Mouse (Mus musculus): ENCODE measurements around the gene Ugt2b35. TPM values are rescaled to one million over a fixed set of nuclear protein-coding genes. Genes with fewer than 3 reads are reported as not detected.
"Not testable (repeated sequence)": the region's sequence is repeated elsewhere in the genome, so short reads cannot be mapped to it uniquely, and the experiment has no call there.

Ugt2b35 gene
- not detected in 2 replicates for polyA plus RNA-seq (2014; fragmentation: Nextera tagmentation; extraction: Ambion mirVana)

DNA sequence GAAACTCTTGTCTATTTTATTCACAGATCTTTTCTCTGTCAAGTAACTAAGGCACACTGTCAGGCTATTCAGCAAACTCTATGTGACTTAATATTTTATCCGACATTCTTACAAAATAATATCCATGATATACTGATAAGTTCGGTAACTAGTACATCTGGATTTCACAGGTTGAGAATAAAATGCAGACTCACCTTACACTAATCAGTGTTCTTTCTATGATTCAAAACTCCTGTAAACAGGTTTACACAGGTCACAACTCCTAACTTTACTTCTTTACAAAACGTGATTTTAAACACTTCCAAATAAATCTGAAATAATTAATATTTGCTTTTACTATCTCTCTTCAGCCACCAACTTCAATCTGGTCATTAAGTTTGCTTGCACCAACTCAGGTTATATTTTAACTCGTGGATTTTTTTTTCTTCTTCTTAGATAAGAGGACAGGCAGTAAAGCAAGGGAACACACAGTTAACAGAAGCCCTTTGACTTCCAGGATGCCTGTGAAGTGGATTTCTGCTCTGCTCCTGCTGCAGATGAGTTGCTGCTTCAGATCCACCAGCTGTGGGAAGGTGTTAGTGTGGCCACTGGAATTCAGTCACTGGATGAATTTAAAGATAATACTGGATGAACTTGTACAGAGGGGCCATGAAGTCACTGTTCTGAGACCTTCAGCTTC, at the start of gene Ugt2b35:
Gene Ugt2b35 (plus strand): TSS at position 466 of the 679 bp plus-strand sequence.
- ATAC-seq (no peak), DNase-seq (ENCODE audit: low spot score) (no peak)
- Histone ChIP-seq H3K9me3 (replicated peaks; ENCODE audit: control insufficient read depth, low read length) (no peaks in the 10 kb centered on the region), H3K4me1 (ENCODE audit: control insufficient read depth, insufficient read depth, low read length) (no peaks in the 10 kb centered on the region), H3K4me3 (ENCODE audit: low read depth, low read length) (no peak within 1 kb of the TSS), H3K27ac (ENCODE audit: low read depth, low read length) (no peak within 1 kb of the TSS), H3K36me3 (ENCODE audit: control insufficient read depth, insufficient read depth, low read length) (no peaks in the 10 kb centered on the region), H3K9ac (ENCODE audit: low read length) (no peak within 1 kb of the TSS), H3K4me2 (ENCODE audit: low read length) (no peak within 1 kb of the TSS), H3K27me3 (replicated peaks; ENCODE audit: control insufficient read depth, insufficient read depth, low read length) (no peaks in the 10 kb centered on the region)
- 75% methylated on average over 4 of the region's 4 CpGs for whole genome bisulfite sequencing

DNA sequence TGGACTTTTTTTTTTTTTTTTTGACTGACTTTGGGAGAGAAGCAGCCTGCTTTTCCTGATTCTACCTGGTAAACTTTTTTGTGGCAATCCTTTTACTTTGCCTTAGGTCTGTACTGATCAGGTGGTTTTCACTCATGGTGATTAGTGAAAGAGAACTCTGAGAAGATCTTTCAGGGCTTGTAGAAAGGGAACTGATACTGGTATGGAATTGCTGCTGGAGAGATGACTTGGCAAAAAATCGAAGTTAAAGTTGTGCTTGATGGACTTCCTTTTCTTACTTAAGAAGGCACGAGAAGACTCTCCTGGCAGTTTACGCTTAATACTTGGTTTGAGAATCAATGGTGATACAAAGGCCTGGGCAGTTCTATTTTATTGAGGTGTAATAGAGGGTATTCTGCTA, 40.2 kb upstream of the Ugt2b35 start:
- Histone ChIP-seq H3K4me2 (ENCODE audit: low read length) (no peak overlapping the region), H3K9ac (ENCODE audit: low read length) (no peak overlapping the region), H3K36me3 (ENCODE audit: control insufficient read depth, insufficient read depth, low read length) (no peaks in the 10 kb centered on the region), H3K27me3 (replicated peaks; ENCODE audit: control insufficient read depth, insufficient read depth, low read length) (no peaks in the 10 kb centered on the region), H3K4me1 (ENCODE audit: control insufficient read depth, insufficient read depth, low read length) (no peaks in the 10 kb centered on the region), H3K27ac (ENCODE audit: low read depth, low read length) (no peak overlapping the region), H3K4me3 (ENCODE audit: low read depth, low read length) (no peak overlapping the region), H3K9me3 (replicated peaks; ENCODE audit: control insufficient read depth, low read length) (no peaks in the 10 kb centered on the region)
- ATAC-seq (no peak), DNase-seq (ENCODE audit: low spot score) (no peak)
- WGBS: 93% methylated on average over 3 of the region's 3 CpGs

DNA sequence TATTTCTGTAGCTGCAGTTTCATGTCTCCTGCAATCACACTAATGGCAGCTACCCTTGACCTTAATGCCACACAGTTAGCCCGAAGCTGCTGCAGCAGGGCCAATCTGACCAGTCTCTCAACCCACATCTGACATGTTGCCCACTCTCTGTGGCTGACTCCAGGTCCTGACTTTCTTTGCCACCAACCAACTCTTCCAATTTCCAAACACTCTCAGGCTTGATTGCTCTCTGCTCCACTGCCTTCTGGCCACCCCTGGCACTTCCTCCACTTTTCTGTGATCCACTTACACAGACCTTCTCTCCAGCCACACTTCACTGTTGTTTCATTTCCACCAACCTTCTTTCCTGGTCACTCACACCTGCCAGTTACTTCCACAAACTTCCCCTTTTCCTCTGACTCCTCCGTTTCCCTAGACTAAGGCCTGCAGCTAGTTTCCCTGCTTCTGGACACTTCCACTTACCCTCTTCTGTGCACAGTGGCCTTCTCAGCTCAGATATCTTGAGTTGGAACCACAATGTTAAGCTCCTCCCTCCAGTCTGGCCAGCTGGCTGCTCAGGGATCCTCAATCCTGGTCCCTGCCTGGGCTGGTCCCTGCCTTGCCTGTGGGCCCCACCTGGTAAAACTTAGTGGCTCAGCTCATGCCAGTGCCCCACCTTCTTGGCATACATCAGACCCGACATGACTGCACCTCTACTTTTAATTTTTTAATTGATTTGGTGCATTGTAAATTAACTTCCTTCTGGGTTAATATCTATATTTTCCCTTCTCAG, 38.9 kb upstream of the Ugt2b35 start:
- WGBS: 90% methylated on average over 3 of the region's 3 CpGs
- ATAC-seq: no peak
- DNase-seq (ENCODE audit: low spot score): no peak
- no peak overlapping the region for H3K4me3 ChIP-seq (ENCODE audit: low read depth, low read length)
- no peaks in the 10 kb centered on the region for H3K9me3 ChIP-seq (replicated peaks; ENCODE audit: control insufficient read depth, low read length)
- H3K9ac ChIP-seq (ENCODE audit: low read length): no peak overlapping the region
- no peaks in the 10 kb centered on the region for H3K27me3 ChIP-seq (replicated peaks; ENCODE audit: control insufficient read depth, insufficient read depth, low read length)
- no peak overlapping the region for H3K27ac ChIP-seq (ENCODE audit: low read depth, low read length)
- no peak overlapping the region for H3K4me2 ChIP-seq (ENCODE audit: low read length)
- no peaks in the 10 kb centered on the region for H3K36me3 ChIP-seq (ENCODE audit: control insufficient read depth, insufficient read depth, low read length)
- H3K4me1 ChIP-seq (ENCODE audit: control insufficient read depth, insufficient read depth, low read length): no peaks in the 10 kb centered on the region

DNA sequence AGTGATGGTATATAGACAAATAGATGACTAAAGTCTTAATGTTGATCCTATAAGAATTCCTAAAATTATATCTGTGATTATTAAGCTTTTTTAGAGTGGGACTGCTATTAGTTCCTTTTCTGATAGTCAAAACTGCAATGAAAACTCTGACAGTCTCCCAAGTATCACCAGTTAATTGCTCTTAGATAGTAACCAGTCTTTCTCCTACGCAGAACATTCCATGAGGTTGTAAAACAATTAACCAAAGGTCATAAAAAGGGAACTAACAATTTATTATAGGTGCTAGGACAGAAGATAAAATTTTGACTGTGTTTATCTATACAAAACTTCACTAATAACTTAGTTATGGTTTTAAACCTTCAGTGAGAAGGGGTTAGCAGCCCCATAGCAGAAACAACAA, 37.8 kb upstream of the Ugt2b35 start:
- 85% methylated on average over 1 of the region's 1 CpGs for WGBS
- H3K27ac ChIP-seq (ENCODE audit: low read depth, low read length); H3K9me3 ChIP-seq (replicated peaks; ENCODE audit: control insufficient read depth, low read length); H3K4me3 ChIP-seq (ENCODE audit: low read depth, low read length); H3K9ac ChIP-seq (ENCODE audit: low read length); H3K36me3 ChIP-seq (ENCODE audit: control insufficient read depth, insufficient read depth, low read length); H3K4me1 ChIP-seq (ENCODE audit: control insufficient read depth, insufficient read depth, low read length); ATAC-seq; H3K27me3 ChIP-seq (replicated peaks; ENCODE audit: control insufficient read depth, insufficient read depth, low read length); DNase-seq (ENCODE audit: low spot score); H3K4me2 ChIP-seq (ENCODE audit: low read length): not testable (repeated sequence)

DNA sequence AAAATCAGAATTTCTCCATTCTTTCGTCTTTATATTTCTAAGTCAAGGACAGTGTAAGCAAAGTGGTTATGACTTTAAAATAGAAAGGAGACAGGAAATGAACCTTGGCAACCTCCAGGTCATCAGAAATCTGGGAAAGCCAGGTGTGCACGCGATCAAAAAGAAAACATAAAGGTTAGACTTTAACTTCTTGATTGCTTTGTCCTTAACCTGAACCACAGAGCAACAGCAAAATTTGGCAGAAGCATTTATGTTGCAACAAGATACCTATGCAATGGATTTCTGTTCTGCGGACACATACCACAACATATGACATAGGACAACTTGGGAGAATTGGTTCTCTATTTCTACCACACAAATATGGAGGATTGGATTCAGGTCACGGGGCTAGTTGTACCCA, 33.4 kb upstream of the Ugt2b35 start:
- not testable (repeated sequence) for H3K27me3 ChIP-seq (replicated peaks; ENCODE audit: control insufficient read depth, insufficient read depth, low read length); H3K4me3 ChIP-seq (ENCODE audit: low read depth, low read length); H3K4me1 ChIP-seq (ENCODE audit: control insufficient read depth, insufficient read depth, low read length); H3K9me3 ChIP-seq (replicated peaks; ENCODE audit: control insufficient read depth, low read length); H3K4me2 ChIP-seq (ENCODE audit: low read length); ATAC-seq; H3K9ac ChIP-seq (ENCODE audit: low read length); H3K36me3 ChIP-seq (ENCODE audit: control insufficient read depth, insufficient read depth, low read length); DNase-seq (ENCODE audit: low spot score); H3K27ac ChIP-seq (ENCODE audit: low read depth, low read length)
- WGBS: 91% methylated on average over 5 of the region's 5 CpGs

DNA sequence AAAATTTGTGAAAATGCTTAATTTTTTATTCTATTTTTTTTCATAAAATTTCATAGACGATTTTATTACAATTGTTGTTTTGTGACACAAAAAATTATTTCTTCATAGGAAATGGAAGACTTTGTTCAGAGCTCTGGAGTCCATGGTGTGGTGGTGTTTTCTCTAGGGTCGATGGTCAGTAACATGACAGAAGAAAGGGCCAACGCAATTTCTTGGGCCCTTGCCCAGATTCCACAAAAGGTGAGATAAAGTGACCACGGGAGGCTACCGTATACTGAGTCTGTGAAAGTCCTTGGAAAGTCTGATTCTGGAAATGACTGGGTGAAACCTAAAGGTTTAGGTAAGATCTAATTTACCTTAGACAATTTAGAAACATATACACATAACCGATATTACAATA, 4.1 kb downstream of the Ugt2b35 start:
- Histone ChIP-seq H3K27me3 (replicated peaks; ENCODE audit: control insufficient read depth, insufficient read depth, low read length) (no peaks in the 10 kb centered on the region), H3K4me2 (ENCODE audit: low read length) (no peak overlapping the region), H3K4me1 (ENCODE audit: control insufficient read depth, insufficient read depth, low read length) (no peaks in the 10 kb centered on the region), H3K9me3 (replicated peaks; ENCODE audit: control insufficient read depth, low read length) (no peaks in the 10 kb centered on the region), H3K9ac (ENCODE audit: low read length) (no peak overlapping the region), H3K27ac (ENCODE audit: low read depth, low read length) (no peak overlapping the region), H3K36me3 (ENCODE audit: control insufficient read depth, insufficient read depth, low read length) (no peaks in the 10 kb centered on the region), H3K4me3 (ENCODE audit: low read depth, low read length) (no peak overlapping the region)
- no peak for DNase-seq (ENCODE audit: low spot score)
- WGBS: 88% methylated on average over 6 of the region's 6 CpGs
- ATAC-seq: no peak

DNA sequence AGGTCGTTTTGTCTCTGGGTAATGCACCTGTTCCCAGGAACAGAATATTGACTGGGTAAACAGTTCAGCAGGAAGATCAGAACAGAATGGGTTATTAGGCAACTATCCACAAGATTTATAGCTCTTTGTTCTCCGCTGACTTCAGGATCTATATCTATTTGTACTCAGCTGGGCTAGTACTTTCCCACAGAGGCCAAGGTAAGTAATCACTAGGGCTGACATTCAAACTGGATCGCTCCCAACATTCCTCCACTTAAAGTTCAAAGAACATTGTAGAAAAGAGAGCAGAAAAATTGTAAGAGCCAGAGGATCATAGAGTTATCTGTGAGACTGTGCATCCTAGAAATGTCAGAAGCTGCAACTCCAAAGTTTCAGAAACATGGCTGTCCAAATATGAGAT, 14.8 kb downstream of the Ugt2b35 start:
- Histone ChIP-seq H3K36me3 (ENCODE audit: control insufficient read depth, insufficient read depth, low read length) (no peaks in the 10 kb centered on the region), H3K27me3 (replicated peaks; ENCODE audit: control insufficient read depth, insufficient read depth, low read length) (no peaks in the 10 kb centered on the region)
- 91% methylated on average over 3 of the region's 3 CpGs for WGBS

DNA sequence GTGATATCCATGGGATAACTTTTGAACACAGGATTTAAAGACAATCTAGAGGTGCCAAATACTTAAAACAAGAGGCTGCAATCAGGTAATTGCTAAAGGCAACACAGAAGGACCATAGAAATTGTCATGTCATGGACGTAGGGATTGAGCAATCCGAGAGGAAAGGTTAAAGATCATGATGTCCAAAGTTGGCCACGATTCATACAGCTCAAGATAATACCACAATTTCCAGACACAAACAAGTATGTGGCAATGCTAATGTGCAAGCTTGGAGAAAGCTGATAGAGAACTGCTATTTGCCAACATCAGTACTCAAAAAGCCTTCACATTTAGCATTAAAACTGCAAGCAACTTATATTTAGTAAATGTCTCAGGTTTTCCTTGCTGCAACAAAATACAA, 26.7 kb downstream of the Ugt2b35 start:
- no peak for ATAC-seq
- Histone ChIP-seq H3K9me3 (replicated peaks; ENCODE audit: control insufficient read depth, low read length) (no peaks in the 10 kb centered on the region), H3K4me1 (ENCODE audit: control insufficient read depth, insufficient read depth, low read length) (no peaks in the 10 kb centered on the region), H3K27ac (ENCODE audit: low read depth, low read length) (no peak overlapping the region), H3K27me3 (replicated peaks; ENCODE audit: control insufficient read depth, insufficient read depth, low read length) (no peaks in the 10 kb centered on the region), H3K4me3 (ENCODE audit: low read depth, low read length) (no peak overlapping the region), H3K9ac (ENCODE audit: low read length) (no peak overlapping the region), H3K4me2 (ENCODE audit: low read length) (no peak overlapping the region), H3K36me3 (ENCODE audit: control insufficient read depth, insufficient read depth, low read length) (no peaks in the 10 kb centered on the region)
- WGBS: 82% methylated on average over 3 of the region's 3 CpGs
- DNase-seq (ENCODE audit: low spot score): no peak

More for the DNA sequence above, 14.8 kb downstream of the Ugt2b35 start:
- Histone ChIP-seq H3K9ac (ENCODE audit: low read length) (no peak overlapping the region), H3K4me3 (ENCODE audit: low read depth, low read length) (no peak overlapping the region), H3K27ac (ENCODE audit: low read depth, low read length) (no peak overlapping the region), H3K4me1 (ENCODE audit: control insufficient read depth, insufficient read depth, low read length) (no peaks in the 10 kb centered on the region), H3K9me3 (replicated peaks; ENCODE audit: control insufficient read depth, low read length) (no peaks in the 10 kb centered on the region), H3K4me2 (ENCODE audit: low read length) (no peak overlapping the region)
- ATAC-seq: no peak
- DNase-seq (ENCODE audit: low spot score): no peak

DNA sequence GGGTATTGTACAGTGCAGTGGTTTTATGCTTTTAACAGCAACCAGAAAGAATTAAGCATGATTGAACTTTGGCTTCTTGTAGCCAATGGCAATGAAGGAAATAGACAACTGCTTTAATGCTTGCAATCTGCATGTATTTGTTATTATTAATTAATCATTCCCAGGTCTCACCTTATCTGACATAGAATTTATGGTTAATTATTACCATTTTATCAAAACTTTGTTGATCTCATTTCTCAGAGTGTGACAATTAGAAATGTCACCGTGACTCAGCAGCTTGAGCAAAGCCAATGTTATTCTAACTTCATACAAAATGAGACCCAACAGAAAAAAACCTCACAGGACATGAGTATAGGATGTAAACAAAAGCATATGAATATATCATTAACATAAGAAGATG, 30.0 kb downstream of the Ugt2b35 start:
- Histone ChIP-seq H3K27me3 (replicated peaks; ENCODE audit: control insufficient read depth, insufficient read depth, low read length) (no peaks in the 10 kb centered on the region), H3K4me2 (ENCODE audit: low read length) (no peak overlapping the region), H3K4me3 (ENCODE audit: low read depth, low read length) (no peak overlapping the region), H3K36me3 (ENCODE audit: control insufficient read depth, insufficient read depth, low read length) (no peaks in the 10 kb centered on the region), H3K9ac (ENCODE audit: low read length) (no peak overlapping the region), H3K27ac (ENCODE audit: low read depth, low read length) (no peak overlapping the region), H3K9me3 (replicated peaks; ENCODE audit: control insufficient read depth, low read length) (no peaks in the 10 kb centered on the region), H3K4me1 (ENCODE audit: control insufficient read depth, insufficient read depth, low read length) (no peaks in the 10 kb centered on the region)
- WGBS: 93% methylated on average over 1 of the region's 1 CpGs
- DNase-seq (ENCODE audit: low spot score) (no peak), ATAC-seq (no peak)
